Mouse (Mus musculus) G1E (cell line): Measurements from ENCODE around the gene Unc93b1. TPM values are rescaled to one million over a fixed set of nuclear protein-coding genes. Genes with fewer than 3 reads are reported as not detected.

ENCODE experiments used
- ATAC-seq: 2 replicates; pipeline ENCODE4 v1.8.0; 2016; ENCODE audit warnings: mild to moderate bottlenecking; ENCODE audit not compliant: insufficient number of reproducible peaks, poor library complexity, low FRiP score, severe bottlenecking; ENCODE audit errors: extremely low read depth
- DNase-seq: peaks from one replicate; pipeline ENCODE4 v3.0.0; 2012; ENCODE audit warnings: low spot score
- H3K27me3 ChIP-seq: 2 replicates; pipeline ENCODE4 v1.6.1; 2012; ENCODE audit warnings: mild to moderate bottlenecking, low read length, inconsistent platforms; ENCODE audit not compliant: insufficient read depth
- H3K36me3 ChIP-seq: replicated peaks from 2 replicates; pipeline ENCODE3; 2012; ENCODE audit warnings: mild to moderate bottlenecking, inconsistent platforms
- H3K4me1 ChIP-seq: 2 replicates; pipeline ENCODE4 v1.6.1; 2012; ENCODE audit warnings: low read depth, low read length, inconsistent platforms, mixed read lengths; ENCODE audit not compliant: insufficient read depth
- H3K4me3 ChIP-seq: 2 replicates; pipeline ENCODE4 v1.5.1; 2012; ENCODE audit warnings: low read depth, mild to moderate bottlenecking, inconsistent platforms, low read length, moderate library complexity, mixed read lengths
- H3K9me3 ChIP-seq: replicated peaks from 2 replicates; pipeline ENCODE4 v1.6.1; 2012; ENCODE audit warnings: inconsistent platforms
- CTCF ChIP-seq: IDR thresholded peaks from 2 replicates; pipeline ENCODE4 v1.5.1; 2012; ENCODE audit warnings: low read depth, low read length, inconsistent platforms, mixed read lengths
- GATA1 ChIP-seq: IDR thresholded peaks from 2 replicates; pipeline ENCODE4 v1.6.1; 2012; ENCODE audit warnings: borderline replicate concordance, low read length, inconsistent platforms, mixed read lengths
- GATA2 ChIP-seq: IDR thresholded peaks from 2 replicates; pipeline ENCODE4 v1.6.1; 2012; ENCODE audit warnings: low read depth, low read length, inconsistent platforms, borderline replicate concordance
- POLR2AphosphoS5 ChIP-seq: IDR thresholded peaks from 2 replicates; pipeline ENCODE4 v1.6.1; 2012; ENCODE audit warnings: low read depth, low read length, inconsistent platforms; ENCODE audit not compliant: insufficient replicate concordance
- TAL1 ChIP-seq: conservative IDR thresholded peaks from 2 replicates; pipeline ENCODE4 v1.6.1; 2012; ENCODE audit warnings: low read depth, low read length, inconsistent platforms, mixed read lengths
- polyA plus RNA-seq: library from polyadenylated mRNA; stranded (reverse); fragments of >175 nt; gene quantifications from 2 replicates; pipeline ENCODE4 v1.2.3, GENCODE M21; 2012
- total RNA-seq, 2 experiments: library from RNA; stranded (forward) in 1 of 2; stranded (reverse) in 1 of 2; fragments of 200-1000 nt in 1 of 2; fragments of >200 nt in 1 of 2; fragmentation: Nextera tagmentation in 1 of 2; gene quantifications; 2 replicates each; pipeline ENCODE4 v1.2.3; 2014 to 2017

Unc93b1 gene
- total and polyA plus RNA-seq, 3 experiments = 0.16 to 0.53 (median 0.22) TPM

- H3K4me3 ChIP-seq = no peak overlapping the region
- H3K9me3 ChIP-seq = no peaks in the 10 kb centered on the region
- peaks cover 29% of the 10 kb centered on the region for H3K27me3 ChIP-seq
- H3K36me3 ChIP-seq = no peaks in the 10 kb centered on the region
- no peak for TF ChIP-seq GATA2
- no peak for TF ChIP-seq CTCF
- TF ChIP-seq POLR2AphosphoS5 = no peak
- no peak for TF ChIP-seq TAL1
- no peak for TF ChIP-seq GATA1
- peaks cover 11% of the 10 kb centered on the region for H3K4me1 ChIP-seq
- no peak for DNase-seq
- ATAC-seq = no peak
These were observed 7.3 kb downstream of the Unc93b1 start for GRCm38 (mm10) chr19:3942315-3942714.

- Histone ChIP-seq H3K9me3 (no peaks in the 10 kb centered on the region), H3K4me1 (peaks cover 11% of the 10 kb centered on the region), H3K4me3 (no peak overlapping the region), H3K36me3 (no peaks in the 10 kb centered on the region), H3K27me3 (peaks cover 29% of the 10 kb centered on the region)
- TF ChIP-seq GATA2 = no peak
- no peak for TF ChIP-seq POLR2AphosphoS5
- TF ChIP-seq TAL1 = no peak
- TF ChIP-seq GATA1 = no peak
- TF ChIP-seq CTCF = no peak
- ATAC-seq = no peak
- no peak for DNase-seq
These were observed 8.2 kb downstream of the Unc93b1 start for GRCm38 (mm10) chr19:3942986-3943735.

- Histone ChIP-seq H3K9me3 (no peaks in the 10 kb centered on the region), H3K36me3 (no peaks in the 10 kb centered on the region), H3K4me3 (no peak overlapping the region), H3K4me1 (peaks cover 11% of the 10 kb centered on the region), H3K27me3 (peaks cover 38% of the 10 kb centered on the region)
- peak; percentile 56 for DNase-seq
- no peak for TF ChIP-seq CTCF
- TF ChIP-seq POLR2AphosphoS5 = no peak
- TF ChIP-seq TAL1 = no peak
- no peak for TF ChIP-seq GATA2
- TF ChIP-seq GATA1 = no peak
- no peak for ATAC-seq
These were observed 11.0 kb downstream of the Unc93b1 start for GRCm38 (mm10) chr19:3945872-3946564.

GRCm38 (mm10) chr19:3946715-3947114, 11.7 kb downstream of the Unc93b1 start:
- no peaks in the 10 kb centered on the region for H3K36me3 ChIP-seq
- DNase-seq (peak; percentile 58), ATAC-seq (peak; percentile 40)
- peaks cover 11% of the 10 kb centered on the region for H3K4me1 ChIP-seq
- TF ChIP-seq GATA1 (no peak), CTCF (peak; percentile 74)
- no peaks in the 10 kb centered on the region for H3K9me3 ChIP-seq
- peaks cover 31% of the 10 kb centered on the region for H3K27me3 ChIP-seq
- no peak overlapping the region for H3K4me3 ChIP-seq

GRCm38 (mm10) chr19:3947813-3948212, 12.8 kb downstream of the Unc93b1 start:
- TF ChIP-seq GATA2 = no peak
- no peak for TF ChIP-seq GATA1
- TF ChIP-seq CTCF = no peak
- TF ChIP-seq TAL1 = no peak
- no peak for TF ChIP-seq POLR2AphosphoS5
- Histone ChIP-seq H3K9me3 (no peaks in the 10 kb centered on the region), H3K27me3 (peaks cover 20% of the 10 kb centered on the region; the same call in 1 of the 2 replicates), H3K4me1 (peaks cover 11% of the 10 kb centered on the region), H3K4me3 (no peak overlapping the region), H3K36me3 (no peaks in the 10 kb centered on the region)
- no peak for ATAC-seq
- no peak for DNase-seq

- H3K4me1 ChIP-seq = peaks cover 6% of the 10 kb centered on the region; the same call in 1 of the 2 replicates
- TF ChIP-seq POLR2AphosphoS5 (no peak), TAL1 (no peak), GATA1 (no peak), CTCF (no peak)
- H3K9me3 ChIP-seq = no peaks in the 10 kb centered on the region
- no peaks in the 10 kb centered on the region for H3K36me3 ChIP-seq
- DNase-seq = no peak
- no peak overlapping the region for H3K4me3 ChIP-seq
- ATAC-seq = no peak
- H3K27me3 ChIP-seq = peaks cover 18% of the 10 kb centered on the region; the same call in 1 of the 2 replicates
These were observed 13.6 kb downstream of the Unc93b1 start for GRCm38 (mm10) chr19:3948546-3948945.
